Mouse (Mus musculus): Measurements from ENCODE around the gene Dhx35.

Dhx35 gene

DNA sequence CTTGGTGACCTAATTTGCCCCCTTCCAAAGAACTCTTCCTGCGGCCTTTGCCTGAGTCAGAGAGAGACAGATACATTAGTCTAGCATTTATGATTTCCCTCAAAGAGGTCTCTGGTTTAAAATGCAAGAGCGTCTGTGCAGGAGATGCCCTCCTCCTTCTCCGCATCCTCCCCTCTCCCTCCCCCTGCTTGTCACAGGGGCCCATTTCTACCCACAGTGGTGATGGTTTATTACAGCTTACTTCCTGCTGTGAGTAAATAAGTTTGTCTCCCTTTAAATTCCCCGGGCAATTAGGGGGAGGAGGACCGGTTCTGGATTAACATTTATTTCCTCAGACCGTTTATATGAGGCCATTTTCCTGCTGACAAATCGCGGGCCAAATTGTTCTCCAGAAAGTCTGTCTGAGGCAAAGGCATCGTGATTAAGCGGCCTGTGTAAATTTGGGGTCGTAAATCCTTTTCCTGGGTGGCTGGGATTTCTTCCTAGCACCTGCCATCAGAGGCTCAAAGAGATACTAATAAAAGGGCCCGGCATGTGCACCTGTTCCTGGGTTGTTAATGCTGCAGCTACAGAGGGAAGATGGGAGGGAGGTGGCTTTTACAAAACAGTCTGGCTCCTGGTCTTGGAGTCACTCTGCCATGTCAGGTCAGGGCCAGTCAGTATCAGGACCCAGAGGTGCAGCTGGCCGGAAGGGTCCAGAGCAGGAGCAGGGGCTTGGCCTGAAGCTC, 104.0 kb downstream of the Dhx35 start:
- no peak for DNase-seq
